Mouse (Mus musculus): ENCODE data around the gene Gtdc1. TPM values are rescaled to one million over a fixed set of nuclear protein-coding genes. Genes with fewer than 3 reads are reported as not detected.

Gene Gtdc1
- polyA plus RNA-seq, 1 experiment: 15.5 TPM

DNA sequence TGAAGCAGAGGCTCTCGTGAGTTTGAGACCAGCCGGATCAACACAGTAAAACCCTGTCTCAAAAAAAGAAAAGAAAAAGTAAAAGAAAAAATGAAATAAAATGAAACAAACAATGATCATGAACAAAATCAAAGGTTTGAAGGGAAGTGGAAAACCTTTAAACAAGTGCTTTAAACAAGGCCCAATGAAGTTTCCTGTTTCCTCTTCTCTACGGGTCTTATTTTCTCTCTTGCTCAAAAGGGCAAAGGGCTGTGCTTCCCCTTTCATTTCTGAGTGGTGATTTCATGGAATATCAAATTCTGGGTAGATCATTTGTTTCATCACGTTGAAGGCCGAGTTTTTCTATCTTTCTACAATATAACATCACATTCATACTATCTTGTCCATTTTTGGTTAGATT lies 136.3 kb downstream of the Gtdc1 start:
- TF ChIP-seq POLR2A (IDR thresholded peaks at IDR 0.05; ENCODE audit: control insufficient read depth, low read depth, low read length) (no peak), CTCF (IDR thresholded peaks at IDR 0.05; ENCODE audit: control insufficient read depth, insufficient read depth, insufficient replicate concordance, low read depth, low read length) (no peak)
- Histone ChIP-seq H3K27me3 (ENCODE audit: control insufficient read depth, insufficient read depth, low read length) (no peaks in the 10 kb centered on the region), H3K4me1 (ENCODE audit: control insufficient read depth, insufficient read depth, low read length) (no peaks in the 10 kb centered on the region), H3K36me3 (ENCODE audit: control insufficient read depth, insufficient read depth, low read length) (no peaks in the 10 kb centered on the region), H3K27ac (ENCODE audit: control insufficient read depth, insufficient read depth, low read depth, low read length) (no peak overlapping the region), H3K4me3 (ENCODE audit: control insufficient read depth, low read depth, low read length) (no peak overlapping the region)

DNA sequence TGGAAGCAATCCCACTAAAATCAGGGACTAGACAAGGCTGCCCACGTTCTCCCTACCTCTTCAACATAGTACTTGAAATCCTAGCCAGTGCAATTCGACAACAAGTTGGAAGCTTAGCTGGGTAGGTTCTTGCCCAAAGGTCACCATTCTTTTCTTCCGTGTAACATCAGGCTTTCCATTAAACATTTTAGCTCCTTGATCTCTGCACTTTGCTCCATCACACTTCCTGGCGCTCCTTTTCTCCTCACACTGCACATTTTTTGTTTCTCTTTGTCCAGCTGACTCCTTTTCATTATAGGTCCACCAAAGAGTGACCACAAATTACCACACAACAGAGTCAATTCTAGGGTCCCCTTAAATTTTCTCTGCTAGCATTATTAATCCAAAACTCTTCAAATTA lies 144.7 kb downstream of the Gtdc1 start:
- H3K4me1 ChIP-seq (ENCODE audit: control insufficient read depth, insufficient read depth, low read length): no peaks in the 10 kb centered on the region
- no peak overlapping the region for H3K4me3 ChIP-seq (ENCODE audit: control insufficient read depth, low read depth, low read length)
- TF ChIP-seq CTCF (IDR thresholded peaks at IDR 0.05; ENCODE audit: control insufficient read depth, insufficient read depth, insufficient replicate concordance, low read depth, low read length): no peak
- TF ChIP-seq POLR2A (IDR thresholded peaks at IDR 0.05; ENCODE audit: control insufficient read depth, low read depth, low read length): no peak
- no peaks in the 10 kb centered on the region for H3K27me3 ChIP-seq (ENCODE audit: control insufficient read depth, insufficient read depth, low read length)
- H3K27ac ChIP-seq (ENCODE audit: control insufficient read depth, insufficient read depth, low read depth, low read length): no peak overlapping the region
- no peaks in the 10 kb centered on the region for H3K36me3 ChIP-seq (ENCODE audit: control insufficient read depth, insufficient read depth, low read length)

DNA sequence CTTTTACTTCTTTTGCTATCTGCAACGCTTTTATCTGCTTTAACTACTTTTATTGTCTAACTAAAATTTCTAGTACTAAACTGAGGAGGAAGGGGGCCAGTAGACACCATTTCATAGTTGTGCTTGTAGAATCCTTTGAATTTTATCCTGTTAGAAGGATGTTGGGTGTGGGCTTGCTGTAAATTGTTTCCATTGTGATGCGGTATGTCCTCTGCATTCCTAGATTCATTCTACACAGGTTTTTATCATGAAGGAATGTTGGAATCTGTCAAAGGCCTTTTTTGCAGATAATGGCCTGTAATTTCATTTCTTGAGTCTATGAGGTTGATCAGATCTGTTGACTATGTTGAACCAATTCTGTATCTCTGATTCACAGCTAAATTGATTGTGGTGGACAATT lies 146.5 kb downstream of the Gtdc1 start:
- TF ChIP-seq POLR2A (IDR thresholded peaks at IDR 0.05; ENCODE audit: control insufficient read depth, low read depth, low read length) (no peak), CTCF (IDR thresholded peaks at IDR 0.05; ENCODE audit: control insufficient read depth, insufficient read depth, insufficient replicate concordance, low read depth, low read length) (no peak)
- no peak overlapping the region for H3K27ac ChIP-seq (ENCODE audit: control insufficient read depth, insufficient read depth, low read depth, low read length)
- H3K27me3 ChIP-seq (ENCODE audit: control insufficient read depth, insufficient read depth, low read length): no peaks in the 10 kb centered on the region
- H3K36me3 ChIP-seq (ENCODE audit: control insufficient read depth, insufficient read depth, low read length): no peaks in the 10 kb centered on the region
- no peaks in the 10 kb centered on the region for H3K4me1 ChIP-seq (ENCODE audit: control insufficient read depth, insufficient read depth, low read length)
- no peak overlapping the region for H3K4me3 ChIP-seq (ENCODE audit: control insufficient read depth, low read depth, low read length)

DNA sequence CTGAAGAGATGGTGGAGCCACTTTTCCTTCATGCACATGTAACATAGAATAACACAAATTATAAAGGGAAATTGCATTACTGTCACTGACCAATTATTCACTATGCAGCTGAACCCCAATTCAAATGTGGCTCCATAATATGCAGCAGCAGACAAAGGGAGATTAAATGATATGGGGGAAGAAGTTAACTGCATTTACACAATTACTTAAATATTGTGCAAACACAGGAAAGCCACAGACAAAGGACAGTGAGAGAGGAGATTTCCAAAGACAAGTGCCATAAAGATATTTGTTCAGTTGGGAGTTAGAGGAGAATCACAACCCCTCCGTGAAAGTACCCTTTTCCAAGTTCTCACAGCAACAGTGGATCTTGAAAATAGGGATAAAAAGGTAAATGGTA lies 163.6 kb downstream of the Gtdc1 start:
- Histone ChIP-seq H3K27ac (ENCODE audit: control insufficient read depth, insufficient read depth, low read depth, low read length) (no peak overlapping the region), H3K27me3 (ENCODE audit: control insufficient read depth, insufficient read depth, low read length) (no peaks in the 10 kb centered on the region)
- TF ChIP-seq POLR2A (IDR thresholded peaks at IDR 0.05; ENCODE audit: control insufficient read depth, low read depth, low read length) (no peak), CTCF (IDR thresholded peaks at IDR 0.05; ENCODE audit: control insufficient read depth, insufficient read depth, insufficient replicate concordance, low read depth, low read length) (no peak)

DNA sequence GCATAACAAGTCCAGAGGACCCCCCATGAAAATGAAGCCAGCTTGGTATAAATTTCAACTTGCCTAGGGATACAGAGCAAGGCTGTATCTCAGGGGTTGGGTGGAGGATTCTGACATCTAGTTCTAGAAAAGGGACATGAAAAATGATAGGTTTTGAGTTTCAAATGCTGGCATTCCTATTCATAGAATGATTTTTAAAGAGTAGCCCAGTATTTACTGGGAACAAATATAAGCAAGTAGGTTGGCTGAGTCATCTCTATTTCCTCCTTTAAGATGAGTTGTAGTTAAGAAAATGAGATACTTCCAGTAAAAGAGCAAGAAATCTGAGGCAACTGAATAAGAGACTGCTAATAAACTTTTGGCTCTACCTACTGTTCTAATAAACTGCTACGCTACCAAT lies 190.8 kb downstream of the Gtdc1 start:
- Histone ChIP-seq H3K27ac (ENCODE audit: control insufficient read depth, insufficient read depth, low read depth, low read length) (no peak overlapping the region), H3K4me1 (ENCODE audit: control insufficient read depth, insufficient read depth, low read length) (no peaks in the 10 kb centered on the region), H3K36me3 (ENCODE audit: control insufficient read depth, insufficient read depth, low read length) (no peaks in the 10 kb centered on the region), H3K4me3 (ENCODE audit: control insufficient read depth, low read depth, low read length) (no peak overlapping the region), H3K27me3 (ENCODE audit: control insufficient read depth, insufficient read depth, low read length) (no peaks in the 10 kb centered on the region)
- TF ChIP-seq POLR2A (IDR thresholded peaks at IDR 0.05; ENCODE audit: control insufficient read depth, low read depth, low read length): no peak
- TF ChIP-seq CTCF (IDR thresholded peaks at IDR 0.05; ENCODE audit: control insufficient read depth, insufficient read depth, insufficient replicate concordance, low read depth, low read length): no peak

More for the DNA sequence above, 163.6 kb downstream of the Gtdc1 start:
- Histone ChIP-seq H3K36me3 (ENCODE audit: control insufficient read depth, insufficient read depth, low read length) (no peaks in the 10 kb centered on the region), H3K4me1 (ENCODE audit: control insufficient read depth, insufficient read depth, low read length) (no peaks in the 10 kb centered on the region), H3K4me3 (ENCODE audit: control insufficient read depth, low read depth, low read length) (no peak overlapping the region)

DNA sequence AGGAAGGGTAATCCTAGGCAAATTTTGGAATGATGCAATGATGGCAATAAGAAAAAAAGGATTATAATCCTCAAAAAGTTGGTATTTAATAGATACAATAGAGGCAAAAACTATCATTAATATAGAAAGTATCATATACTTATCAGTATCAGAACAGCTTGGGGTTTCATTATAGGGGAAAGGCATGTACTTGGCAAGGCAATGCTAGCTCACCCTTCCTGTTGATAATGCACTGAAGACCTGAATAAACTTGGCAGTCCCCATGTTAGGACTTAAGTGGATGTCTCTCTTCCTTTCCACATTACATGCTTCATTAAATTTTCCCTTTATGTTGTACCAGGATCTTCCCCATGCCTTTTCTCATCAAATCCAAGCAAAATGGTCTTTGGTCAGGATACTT lies 206.0 kb downstream of the Gtdc1 start:
- Histone ChIP-seq H3K4me1 (ENCODE audit: control insufficient read depth, insufficient read depth, low read length) (no peaks in the 10 kb centered on the region), H3K4me3 (ENCODE audit: control insufficient read depth, low read depth, low read length) (no peak overlapping the region), H3K27ac (ENCODE audit: control insufficient read depth, insufficient read depth, low read depth, low read length) (no peak overlapping the region), H3K27me3 (ENCODE audit: control insufficient read depth, insufficient read depth, low read length) (no peaks in the 10 kb centered on the region), H3K36me3 (ENCODE audit: control insufficient read depth, insufficient read depth, low read length) (no peaks in the 10 kb centered on the region)
- TF ChIP-seq POLR2A (IDR thresholded peaks at IDR 0.05; ENCODE audit: control insufficient read depth, low read depth, low read length) (no peak), CTCF (IDR thresholded peaks at IDR 0.05; ENCODE audit: control insufficient read depth, insufficient read depth, insufficient replicate concordance, low read depth, low read length) (no peak)

DNA sequence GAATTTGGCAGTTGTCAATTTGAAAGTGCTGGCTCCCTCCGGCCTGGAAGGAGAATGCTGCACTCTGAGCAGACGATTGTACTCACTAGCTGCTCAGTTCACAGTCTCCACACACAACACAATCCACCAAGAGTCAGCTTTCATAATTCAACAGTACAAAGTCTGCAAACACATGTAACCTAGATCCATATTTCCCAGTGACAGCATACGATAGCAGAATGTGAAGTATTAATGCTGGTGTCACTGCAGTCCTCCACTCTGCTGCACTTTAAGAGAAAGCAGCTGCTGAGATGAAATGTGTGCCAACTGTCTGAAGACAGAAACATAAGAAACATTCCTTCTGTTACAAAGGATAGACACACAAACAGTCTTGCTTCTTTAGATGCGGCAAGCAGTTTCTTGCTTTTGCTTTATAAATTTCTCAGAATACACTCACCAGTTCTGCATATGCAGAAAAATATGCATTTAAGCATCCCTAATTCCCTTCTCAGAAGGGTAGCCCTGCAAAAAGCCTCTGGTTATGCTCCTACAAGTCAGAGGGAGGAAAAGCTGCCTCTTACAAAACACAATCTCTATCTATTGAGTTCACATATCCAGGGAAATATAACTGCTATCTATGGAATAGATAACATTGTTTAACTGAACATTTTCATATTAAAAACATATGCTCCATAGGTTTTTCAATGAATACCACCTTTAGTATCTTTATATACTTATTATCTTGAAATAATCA lies 221.4 kb downstream of the Gtdc1 start:
- Histone ChIP-seq H3K4me1 (ENCODE audit: control insufficient read depth, insufficient read depth, low read length) (no peaks in the 10 kb centered on the region), H3K36me3 (ENCODE audit: control insufficient read depth, insufficient read depth, low read length) (no peaks in the 10 kb centered on the region), H3K4me3 (ENCODE audit: control insufficient read depth, low read depth, low read length) (no peak overlapping the region), H3K27me3 (ENCODE audit: control insufficient read depth, insufficient read depth, low read length) (no peaks in the 10 kb centered on the region), H3K27ac (ENCODE audit: control insufficient read depth, insufficient read depth, low read depth, low read length) (no peak overlapping the region)
- no peak for TF ChIP-seq POLR2A (IDR thresholded peaks at IDR 0.05; ENCODE audit: control insufficient read depth, low read depth, low read length)
- no peak for TF ChIP-seq CTCF (IDR thresholded peaks at IDR 0.05; ENCODE audit: control insufficient read depth, insufficient read depth, insufficient replicate concordance, low read depth, low read length)

Measured in testis, adult 2 months (tissue).